Mouse (Mus musculus): ENCODE measurements around the gene Pcdh7.

- TF ChIP-seq CTCF (IDR thresholded peaks at IDR 0.05; ENCODE audit: control insufficient read depth, insufficient read depth, low read length) (no peak), POLR2A (IDR thresholded peaks at IDR 0.05; ENCODE audit: borderline replicate concordance, control insufficient read depth, low read depth, low read length) (no peak)
Observed at GRCm38 (mm10) chr5:57718876-57719593, 1.3 kb downstream of the Pcdh7 start.
